Mouse (Mus musculus) megakaryocyte, embryonic 14.5 days (primary cell): ENCODE measurements at regions not wholly inside any gene's neighbourhood (a gene's known extent, or its start where the extent isn't known, plus 50 kb on each side); places are given as distances from the start of the nearest gene placed in this dataset.

Experiments used
- H3K27me3 ChIP-seq: replicated peaks from 2 replicates; pipeline ENCODE3; 2012; ENCODE audit warnings: inconsistent platforms
- H3K36me3 ChIP-seq: replicated peaks from 2 replicates; pipeline ENCODE3; 2012; ENCODE audit warnings: low read length, inconsistent platforms, mixed read lengths
- H3K4me1 ChIP-seq: 2 replicates; pipeline ENCODE4 v1.6.1; 2012; ENCODE audit warnings: inconsistent platforms
- H3K4me3 ChIP-seq: replicated peaks from 2 replicates; pipeline ENCODE3; 2012; ENCODE audit warnings: moderate library complexity, mild to moderate bottlenecking, inconsistent platforms
- H3K9me3 ChIP-seq: 2 replicates; pipeline ENCODE4 v1.6.1; 2012; ENCODE audit warnings: inconsistent platforms
- FLI1 ChIP-seq: IDR thresholded peaks from 2 replicates; pipeline ENCODE4 v1.6.1; 2012; ENCODE audit warnings: low read length, inconsistent platforms, mixed read lengths
- GATA1 ChIP-seq: IDR thresholded peaks from 3 replicates; pipeline ENCODE4 v1.6.1; 2012; ENCODE audit warnings: mixed read lengths, low read length, inconsistent platforms, borderline replicate concordance

DNA sequence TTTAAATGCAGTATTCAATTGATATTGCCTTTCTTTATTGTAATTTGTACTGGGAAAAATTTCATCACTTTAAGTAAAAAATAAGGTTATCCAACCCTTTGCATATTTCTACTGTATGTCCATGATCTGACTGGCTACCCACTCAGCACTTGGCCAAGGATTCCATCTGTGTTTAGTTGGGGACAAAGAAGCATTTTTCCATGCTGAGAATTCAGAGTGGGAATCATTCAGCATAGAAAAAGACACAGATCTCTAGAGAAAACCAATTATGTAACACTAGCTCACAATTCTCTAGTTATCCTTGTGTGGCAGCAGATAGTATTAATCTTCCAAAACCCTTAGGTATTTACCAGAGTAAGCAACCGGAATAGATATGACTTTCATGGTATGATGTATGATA lies 213.5 kb upstream of the Ctso start:
- H3K27me3 ChIP-seq = no peaks in the 10 kb centered on the region
- H3K4me1 ChIP-seq = no peaks in the 10 kb centered on the region
- H3K36me3 ChIP-seq = no peaks in the 10 kb centered on the region
- H3K4me3 ChIP-seq = no peak overlapping the region
- TF ChIP-seq FLI1 (no peak), GATA1 (no peak)
- H3K9me3 ChIP-seq = no peaks in the 10 kb centered on the region

- TF ChIP-seq FLI1 (no peak), GATA1 (no peak)
- Histone ChIP-seq H3K27me3 (no peaks in the 10 kb centered on the region), H3K4me3 (no peak overlapping the region), H3K9me3 (no peaks in the 10 kb centered on the region), H3K4me1 (no peaks in the 10 kb centered on the region; the same call in 1 of the 2 replicates), H3K36me3 (no peaks in the 10 kb centered on the region)
These were observed 196.9 kb upstream of the Ctso start for GRCm38 (mm10) chr3:81735463-81735862.

DNA sequence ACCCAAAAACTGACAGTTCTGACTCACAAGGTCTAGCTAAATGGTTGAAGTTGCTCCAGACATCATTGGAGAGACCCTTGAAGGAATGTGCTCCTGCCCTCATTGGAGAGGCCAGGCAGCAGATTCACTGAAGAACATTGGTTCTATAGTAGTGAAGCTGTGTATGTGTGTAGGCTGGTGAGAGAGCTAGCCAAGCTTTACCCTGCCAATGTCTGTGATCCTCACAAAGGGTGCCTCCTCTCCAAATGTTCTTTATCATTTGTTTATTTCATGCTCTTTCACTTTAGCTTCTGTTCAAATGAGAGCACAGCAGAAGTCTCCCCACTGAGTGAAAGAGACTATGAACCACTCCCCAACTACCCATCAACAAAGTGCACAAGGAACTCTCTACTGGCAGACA lies 195.6 kb upstream of the Ctso start:
- Histone ChIP-seq H3K9me3 (no peaks in the 10 kb centered on the region), H3K4me1 (no peaks in the 10 kb centered on the region; the same call in 1 of the 2 replicates)
- TF ChIP-seq GATA1 = no peak
- TF ChIP-seq FLI1 = no peak

DNA sequence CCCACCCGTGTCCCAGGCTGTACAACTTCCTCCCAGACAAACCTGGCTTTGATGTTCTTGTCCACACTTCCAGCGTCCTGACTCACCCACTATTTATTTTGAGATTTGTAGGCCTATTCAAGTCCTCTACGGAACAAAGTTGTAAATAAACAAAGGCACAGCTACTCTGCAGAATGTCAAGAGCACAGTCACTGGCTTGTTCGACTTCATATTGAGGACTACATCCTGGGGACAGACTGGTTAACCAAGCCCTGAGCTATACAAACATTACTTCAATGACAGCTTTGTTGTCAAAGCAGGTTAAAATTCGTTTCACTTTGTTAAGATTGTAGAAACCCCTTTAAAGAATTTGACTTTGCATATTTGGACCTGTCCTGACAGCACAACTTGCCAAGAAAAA lies 190.3 kb upstream of the Ctso start:
- no peak overlapping the region for H3K4me3 ChIP-seq
- H3K4me1 ChIP-seq = no peaks in the 10 kb centered on the region; the same call in 1 of the 2 replicates
- no peaks in the 10 kb centered on the region for H3K36me3 ChIP-seq
- no peaks in the 10 kb centered on the region for H3K27me3 ChIP-seq
- TF ChIP-seq FLI1 (no peak), GATA1 (no peak)
- H3K9me3 ChIP-seq = no peaks in the 10 kb centered on the region

More for the DNA sequence above, 195.6 kb upstream of the Ctso start:
- Histone ChIP-seq H3K36me3 (no peaks in the 10 kb centered on the region), H3K4me3 (no peak overlapping the region), H3K27me3 (no peaks in the 10 kb centered on the region)

GRCm38 (mm10) chr3:81750164-81750563 lies 182.2 kb upstream of the Ctso start:
- Histone ChIP-seq H3K9me3 (no peaks in the 10 kb centered on the region), H3K4me3 (no peak overlapping the region), H3K4me1 (no peaks in the 10 kb centered on the region), H3K36me3 (no peaks in the 10 kb centered on the region), H3K27me3 (no peaks in the 10 kb centered on the region)
- TF ChIP-seq GATA1 = no peak
- no peak for TF ChIP-seq FLI1

GRCm38 (mm10) chr3:81752955-81753354 lies 179.4 kb upstream of the Ctso start:
- no peak for TF ChIP-seq FLI1
- TF ChIP-seq GATA1 = no peak
- H3K27me3 ChIP-seq = no peaks in the 10 kb centered on the region
- no peaks in the 10 kb centered on the region for H3K36me3 ChIP-seq
- no peak overlapping the region for H3K4me3 ChIP-seq
- no peaks in the 10 kb centered on the region for H3K9me3 ChIP-seq
- peaks cover 3% of the 10 kb centered on the region; the same call in 1 of the 2 replicates for H3K4me1 ChIP-seq

DNA sequence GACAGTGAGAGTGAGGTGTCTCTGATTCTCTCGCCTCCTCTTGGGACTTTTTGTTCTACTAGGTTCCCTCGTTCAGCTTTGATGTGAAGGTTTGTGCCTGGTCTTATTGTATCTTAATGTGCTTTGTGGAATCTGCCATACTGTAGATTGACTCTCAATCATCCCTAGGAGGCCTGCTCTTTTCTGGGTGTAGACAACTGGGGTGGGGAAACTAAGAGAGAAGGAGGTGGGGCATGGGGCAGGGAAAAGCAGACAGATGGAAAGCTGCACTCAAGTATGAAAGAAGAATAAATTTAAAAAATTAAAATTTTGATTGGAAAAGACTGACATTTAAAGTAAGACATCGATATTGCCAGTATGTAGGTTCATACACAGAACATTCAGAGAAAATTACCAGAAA lies 172.0 kb upstream of the Ctso start:
- no peak for TF ChIP-seq FLI1
- TF ChIP-seq GATA1 = no peak
- Histone ChIP-seq H3K4me3 (no peak overlapping the region), H3K27me3 (no peaks in the 10 kb centered on the region), H3K9me3 (no peaks in the 10 kb centered on the region), H3K4me1 (peaks cover 9% of the 10 kb centered on the region; the same call in 1 of the 2 replicates), H3K36me3 (no peaks in the 10 kb centered on the region)

DNA sequence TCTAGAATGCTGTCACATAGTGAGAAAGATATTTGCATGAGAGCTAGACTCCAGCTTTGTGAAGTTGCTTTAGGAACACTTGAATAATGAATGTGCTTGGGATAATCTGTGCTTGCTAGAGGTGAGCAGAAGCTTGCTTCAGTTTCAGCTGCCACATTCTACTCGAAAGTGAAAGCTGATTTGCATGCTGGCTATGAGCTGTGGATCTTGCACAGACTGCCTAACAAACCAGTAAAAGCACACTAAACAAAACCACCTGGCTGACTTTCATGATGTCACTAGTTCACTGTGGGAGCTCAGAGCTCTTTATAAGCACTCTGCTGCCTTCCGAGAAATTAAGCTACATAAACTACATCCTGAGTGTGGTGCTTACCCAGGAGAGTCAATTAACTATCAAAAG lies 171.5 kb upstream of the Ctso start:
- TF ChIP-seq GATA1 (no peak), FLI1 (no peak)
- no peaks in the 10 kb centered on the region for H3K36me3 ChIP-seq
- H3K27me3 ChIP-seq = no peaks in the 10 kb centered on the region
- H3K4me1 ChIP-seq = peaks cover 9% of the 10 kb centered on the region; the same call in 1 of the 2 replicates
- no peak overlapping the region for H3K4me3 ChIP-seq
- no peaks in the 10 kb centered on the region for H3K9me3 ChIP-seq

DNA sequence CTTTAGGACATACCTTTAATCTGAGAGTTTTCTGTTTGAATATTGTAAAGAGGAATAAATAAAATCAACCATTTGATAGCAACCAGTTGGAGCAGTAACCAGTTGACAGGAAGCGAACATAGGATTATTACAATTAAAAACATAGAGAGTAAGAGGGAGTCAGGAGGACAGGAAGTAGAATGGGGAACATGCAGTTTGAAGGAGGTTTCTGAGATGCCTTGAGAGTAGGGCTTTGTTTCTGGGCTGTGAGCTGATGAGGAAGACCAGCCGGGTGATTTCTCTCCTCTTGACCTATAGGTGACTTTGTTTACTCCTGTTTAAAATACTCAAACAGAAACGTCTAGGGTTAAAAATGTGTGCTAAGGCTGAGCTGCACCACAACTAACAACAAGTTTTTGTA lies 160.6 kb upstream of the Ctso start:
- peaks cover 48% of the 10 kb centered on the region for H3K4me1 ChIP-seq
- no peaks in the 10 kb centered on the region for H3K9me3 ChIP-seq
- H3K36me3 ChIP-seq = no peaks in the 10 kb centered on the region
- no peak for TF ChIP-seq FLI1
- H3K4me3 ChIP-seq = no peak overlapping the region
- H3K27me3 ChIP-seq = no peaks in the 10 kb centered on the region

DNA sequence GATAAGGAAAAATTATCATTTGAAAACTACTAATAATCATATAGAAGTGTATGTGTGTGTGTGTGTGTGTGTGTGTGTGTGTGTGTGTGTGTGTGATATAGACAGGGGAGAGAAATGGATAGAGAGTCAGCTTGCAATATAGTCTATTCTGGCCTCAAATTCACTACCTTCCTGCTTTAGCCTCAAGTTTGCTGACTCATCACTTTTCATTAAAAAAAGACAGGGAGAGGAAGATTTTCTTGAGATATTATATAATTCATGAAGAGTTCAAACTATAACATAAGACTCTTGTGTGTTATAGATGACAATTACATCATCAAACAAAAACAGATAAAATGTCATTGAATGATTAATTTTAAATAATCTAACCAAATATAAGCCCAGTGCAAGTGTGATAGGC lies 159.4 kb upstream of the Ctso start:
- H3K4me3 ChIP-seq = no peak overlapping the region
- peaks cover 44% of the 10 kb centered on the region for H3K4me1 ChIP-seq
- H3K27me3 ChIP-seq = no peaks in the 10 kb centered on the region
- no peaks in the 10 kb centered on the region for H3K9me3 ChIP-seq
- H3K36me3 ChIP-seq = no peaks in the 10 kb centered on the region
- no peak for TF ChIP-seq FLI1
- no peak for TF ChIP-seq GATA1

DNA sequence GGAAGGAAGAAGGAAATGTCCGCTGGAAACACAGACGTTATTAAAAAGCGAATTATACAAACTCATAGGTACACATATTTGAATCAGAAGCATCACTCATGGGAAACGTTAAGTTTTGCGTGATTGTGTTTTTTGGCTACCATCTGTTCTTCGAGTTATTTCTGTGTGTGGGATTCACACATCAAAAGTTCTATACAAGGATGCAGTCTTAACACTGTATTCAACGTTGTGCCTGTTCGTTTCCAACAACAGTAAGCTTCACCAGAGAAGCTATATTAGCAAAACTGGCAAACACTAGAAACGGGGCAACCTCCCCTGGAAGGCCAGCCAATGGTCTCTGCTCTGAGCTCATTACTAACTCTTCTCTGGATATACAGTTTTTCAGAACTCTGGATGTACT lies 150.3 kb upstream of the Ctso start:
- TF ChIP-seq FLI1 (no peak), GATA1 (no peak)
- peaks cover 12% of the 10 kb centered on the region for H3K4me1 ChIP-seq

More for the DNA sequence above, 150.3 kb upstream of the Ctso start:
- H3K27me3 ChIP-seq = no peaks in the 10 kb centered on the region
- H3K9me3 ChIP-seq = peaks cover 4% of the 10 kb centered on the region
- no peak overlapping the region for H3K4me3 ChIP-seq
- no peaks in the 10 kb centered on the region for H3K36me3 ChIP-seq
